Mouse (Mus musculus): ENCODE results near the gene Kmt2a. TPM values are rescaled to one million over a fixed set of nuclear protein-coding genes. Genes with fewer than 3 reads are reported as not detected.
A peak's percentile ranks its signal among the peaks of the same experiment; 100 is the strongest.

Gene Kmt2a
- total RNA-seq, 2 experiments from 2014 or later: 44.2 to 54.4 TPM

DNA sequence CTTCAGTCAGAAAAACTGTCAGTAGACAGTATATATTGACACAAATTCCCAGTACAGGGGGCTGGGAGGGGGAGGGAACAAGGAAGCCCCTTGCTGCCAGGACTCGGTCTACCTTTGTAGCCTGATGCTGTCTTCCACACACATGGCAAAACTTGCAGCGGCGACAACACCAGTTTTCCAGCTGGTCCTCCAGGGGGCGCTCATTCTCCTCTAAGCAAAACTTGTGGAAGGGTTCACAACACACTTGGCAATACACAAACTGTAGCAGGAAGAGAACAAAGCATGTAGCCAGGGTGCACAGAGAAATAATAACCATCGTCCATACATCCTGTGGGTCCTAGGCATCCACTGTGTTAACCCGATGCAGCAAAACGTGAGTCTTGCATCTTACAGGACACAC is 44.7 kb downstream of the Kmt2a start:
- peak; percentile 72 to 76 for DNase-seq (ENCODE audit: low spot score in 2 of 2)
- intact Hi-C loops (cut with DNase I): loop anchor here (5.0 kb wide), 1 partner anchor 46 kb away; the partner anchor contains the start of gene Kmt2a

DNA sequence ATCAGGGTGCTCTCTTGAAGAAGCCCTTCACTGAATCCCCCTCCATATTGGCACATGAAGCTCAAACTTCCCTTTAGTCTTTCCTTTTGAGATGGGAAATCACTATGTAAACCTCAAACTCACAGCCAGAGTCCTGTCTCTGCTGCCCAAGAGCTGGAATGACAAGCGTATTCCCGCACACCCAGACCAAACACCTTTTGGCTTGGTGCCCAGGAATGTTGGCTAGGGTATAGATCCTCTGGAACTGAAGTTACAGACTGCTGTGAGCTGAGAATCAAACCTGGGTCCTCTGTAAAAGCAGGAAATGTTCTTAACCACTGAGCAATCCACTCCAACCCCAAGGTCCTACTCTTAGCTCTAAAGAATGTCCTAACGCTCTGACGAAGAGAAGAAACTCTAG is 48.7 kb downstream of the Kmt2a start:
- intact Hi-C loops (cut with DNase I): no loop called here
- no peak for DNase-seq (ENCODE audit: low spot score in 2 of 2)

- intact Hi-C loops (cut with DNase I): no loop called here
These were observed 50.6 kb downstream of the Kmt2a start for GRCm38 (mm10) chr9:44830506-44830905.

GRCm38 (mm10) chr9:44828944-44829343 is 52.2 kb downstream of the Kmt2a start:
- DNase-seq (ENCODE audit: low spot score in 2 of 2): no peak
- intact Hi-C loops (cut with DNase I): no loop called here

More at GRCm38 (mm10) chr9:44830506-44830905, 50.6 kb downstream of the Kmt2a start:
- DNase-seq (ENCODE audit: low spot score in 2 of 2): no peak

- DNase-seq (ENCODE audit: low spot score in 2 of 2): no peak
- intact Hi-C loops (cut with DNase I): no loop called here
These were observed 54.4 kb downstream of the Kmt2a start for GRCm38 (mm10) chr9:44826660-44827059.

DNA sequence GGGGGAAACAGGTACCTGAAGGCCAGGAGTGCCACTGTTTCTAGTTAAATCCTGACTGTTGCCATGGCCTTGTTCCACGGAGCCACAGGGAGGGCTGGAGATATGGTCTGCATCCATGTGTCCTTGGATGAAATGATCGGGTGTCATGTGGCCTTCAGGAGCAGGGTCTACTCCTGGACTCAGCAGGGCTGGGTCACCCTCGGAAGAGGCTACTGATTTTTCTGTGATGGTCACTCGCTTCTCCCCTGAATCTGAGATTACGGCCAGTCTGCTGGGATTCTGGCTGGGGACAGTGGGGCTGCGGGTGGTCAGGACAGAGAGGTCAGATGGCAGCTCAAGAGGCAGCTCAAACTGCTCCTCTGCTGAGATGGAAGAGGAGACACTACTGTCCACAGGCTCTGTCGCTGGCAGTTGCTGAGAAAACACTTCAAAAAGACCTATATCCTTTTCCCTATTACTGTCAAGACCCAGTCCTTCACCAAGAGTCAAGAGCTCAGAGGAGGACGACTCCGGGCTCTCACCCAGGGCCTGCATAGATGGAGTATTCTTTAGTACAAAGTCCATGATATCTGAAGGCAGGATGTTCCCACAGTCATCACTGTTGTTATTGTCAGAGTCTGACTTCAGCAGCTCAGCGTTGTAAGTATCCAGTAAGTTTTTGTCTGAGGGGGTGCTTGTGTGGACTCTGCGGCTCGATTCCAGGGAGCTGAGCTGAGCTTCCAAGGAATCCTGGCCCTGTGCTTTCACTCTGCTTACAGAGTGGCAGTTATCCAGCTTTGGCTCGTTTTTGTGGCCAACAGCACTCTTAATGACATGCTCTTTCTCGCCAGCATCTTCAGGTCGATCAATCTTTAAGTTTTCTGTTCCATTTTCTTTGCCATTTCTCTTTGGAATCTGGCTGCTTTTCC is 60.9 kb downstream of the Kmt2a start:
- DNase-seq (ENCODE audit: low spot score in 2 of 2): no peak
- intact Hi-C loops (cut with DNase I): loop anchor here (5.0 kb wide), 1 partner anchor 117 kb away; no protein-coding TSS in a partner anchor

GRCm38 (mm10) chr9:44817522-44817921 is 63.6 kb downstream of the Kmt2a start:
- DNase-seq (ENCODE audit: low spot score in 2 of 2): no peak
- intact Hi-C loops (cut with DNase I): loop anchor here (5.0 kb wide), 1 partner anchor 120 kb away; no protein-coding TSS in a partner anchor

DNA sequence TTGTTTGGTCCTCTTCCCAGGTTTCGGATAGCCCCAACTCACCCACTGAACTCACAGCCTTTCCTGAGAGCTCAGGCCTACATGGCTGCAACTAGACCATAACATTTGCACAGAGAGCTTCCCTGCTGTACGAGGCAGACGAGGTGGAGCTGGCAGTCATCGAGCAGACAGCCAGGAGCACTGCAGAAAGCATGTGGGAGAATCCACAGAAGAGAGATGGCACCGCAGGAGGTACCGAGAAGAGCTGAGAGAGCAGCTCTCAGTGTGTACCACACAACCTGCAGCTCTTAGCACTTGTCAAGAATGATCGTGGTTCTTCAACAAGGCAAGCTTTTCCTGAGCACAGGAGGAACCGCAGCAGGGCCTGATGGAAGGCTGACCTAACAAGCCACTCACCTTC is 66.9 kb downstream of the Kmt2a start:
- DNase-seq (ENCODE audit: low spot score in 2 of 2): no peak
- intact Hi-C loops (cut with DNase I): no loop called here

DNA sequence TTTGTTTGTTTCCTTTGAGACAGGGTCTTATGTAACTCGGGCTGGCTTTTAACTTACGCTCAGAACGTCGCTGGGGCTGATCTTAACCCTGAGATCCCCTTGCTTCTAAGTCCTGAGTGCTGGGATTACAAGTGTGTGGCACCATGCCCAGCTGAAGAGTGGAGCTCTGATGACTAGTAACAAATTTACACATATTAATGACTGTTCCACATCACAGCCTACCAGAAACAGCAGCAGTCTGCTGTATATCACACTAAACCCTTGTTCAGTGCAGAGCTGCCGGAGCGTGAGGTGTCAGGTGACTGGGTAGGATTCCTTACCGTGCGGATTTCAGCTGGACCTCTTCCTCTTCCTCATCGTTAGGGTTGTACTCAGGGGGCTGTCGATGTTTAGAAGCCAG is 70.8 kb downstream of the Kmt2a start:
- DNase-seq (ENCODE audit: low spot score in 2 of 2): no peak
- intact Hi-C loops (cut with DNase I): no loop called here

DNA sequence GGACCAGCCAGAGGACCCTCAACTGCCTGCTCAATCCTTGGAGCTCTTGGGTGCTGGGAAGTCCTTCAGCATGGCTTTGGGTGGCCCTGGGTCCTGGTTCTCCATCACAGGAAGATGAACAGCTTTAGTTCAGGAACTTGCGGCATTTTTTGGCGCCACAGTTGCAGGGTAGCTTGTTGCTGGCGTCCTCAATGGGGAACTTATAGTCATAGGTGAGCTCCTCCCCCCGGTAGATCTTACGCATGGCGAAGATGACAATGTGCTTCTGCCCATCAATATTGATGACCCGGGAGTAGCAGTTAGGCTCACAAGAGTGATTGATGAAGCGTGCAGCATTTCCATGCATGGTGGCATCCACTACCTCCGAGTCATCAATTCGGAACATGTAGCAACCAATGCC is 73.3 kb downstream of the Kmt2a start:
- no peak for DNase-seq (ENCODE audit: low spot score in 2 of 2)
- intact Hi-C loops (cut with DNase I): no loop called here

DNA sequence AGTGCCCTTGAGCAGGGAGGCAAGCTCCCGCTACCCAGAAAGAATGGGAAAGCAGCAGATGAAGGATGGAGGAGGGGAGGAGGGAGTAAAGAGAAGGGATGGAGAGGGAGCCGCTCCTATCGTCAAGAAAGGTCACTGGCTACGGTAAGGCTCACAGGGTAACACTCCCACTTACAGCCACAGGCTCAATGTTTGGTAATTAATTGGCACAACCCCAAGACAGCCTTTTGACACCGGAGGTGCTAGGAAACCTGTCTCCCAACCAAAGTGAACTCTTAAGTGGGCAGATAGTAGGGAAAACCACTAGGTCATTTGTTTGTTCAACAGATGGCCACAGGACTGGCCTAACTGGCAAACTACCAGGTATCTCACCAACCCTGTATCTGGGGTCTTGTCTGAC is 74.0 kb downstream of the Kmt2a start:
- intact Hi-C loops (cut with DNase I): no loop called here
- DNase-seq (ENCODE audit: low spot score in 2 of 2): no peak

GRCm38 (mm10) chr9:44805536-44805935 is 75.6 kb downstream of the Kmt2a start:
- intact Hi-C loops (cut with DNase I): no loop called here

DNA sequence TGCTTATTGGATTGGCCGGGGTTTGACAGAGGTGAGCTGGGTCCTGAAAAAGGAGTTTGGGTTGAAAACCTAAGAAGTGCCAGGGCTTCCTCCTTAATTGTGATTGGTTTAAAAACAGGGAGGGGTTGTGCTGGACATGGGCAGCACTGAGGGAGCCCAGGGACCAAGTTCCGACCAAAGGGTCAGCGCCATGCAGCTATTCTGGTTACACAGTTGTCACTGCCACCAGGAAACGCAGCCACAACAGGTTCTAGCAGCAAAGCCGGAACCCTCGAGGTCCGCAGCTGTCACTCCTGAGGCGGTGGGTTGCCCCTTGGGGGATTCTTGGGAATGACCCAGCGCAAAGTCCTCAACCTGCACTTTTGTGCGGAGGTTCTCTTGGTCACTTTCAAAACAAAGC is 76.4 kb downstream of the Kmt2a start:
- no peak for DNase-seq (ENCODE audit: low spot score in 2 of 2)
- intact Hi-C loops (cut with DNase I): no loop called here

More at GRCm38 (mm10) chr9:44805536-44805935, 75.6 kb downstream of the Kmt2a start:
- DNase-seq (ENCODE audit: low spot score in 2 of 2): no peak

DNA sequence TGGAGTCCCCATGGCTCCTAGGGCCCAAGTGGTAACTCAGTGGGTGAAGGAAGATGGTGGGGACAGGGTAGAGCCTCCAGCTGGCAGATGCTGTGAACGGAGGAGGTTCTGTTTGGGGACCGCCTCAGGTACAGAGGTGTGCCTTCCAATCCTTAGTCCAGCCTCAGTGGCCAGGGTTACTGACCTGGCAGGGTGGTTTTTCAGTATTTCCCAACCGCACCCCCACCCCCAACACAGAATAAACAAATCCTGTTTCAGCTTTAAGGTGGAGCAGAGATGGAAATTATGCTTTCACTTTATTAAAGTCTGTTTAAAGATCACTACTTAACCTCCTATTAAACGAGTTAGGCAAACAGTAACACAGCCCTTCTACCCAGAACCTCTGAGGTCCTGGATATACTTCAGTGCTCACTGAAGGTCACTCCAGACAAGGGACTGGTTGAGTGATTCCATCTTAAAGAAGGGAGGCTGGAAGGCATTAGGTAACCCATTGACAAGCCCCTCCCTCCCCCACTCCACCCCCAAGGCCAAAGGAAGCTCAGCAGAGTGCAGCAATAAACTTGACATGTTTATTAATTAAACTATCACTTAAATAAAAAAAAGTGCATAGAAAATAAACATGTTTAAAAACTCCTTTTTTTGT is 78.2 kb downstream of the Kmt2a start, which contains the start of gene Ttc36:
Gene Ttc36, minus strand, starts transcription at position 265 of the 643 bp plus-strand sequence.
- DNase-seq (ENCODE audit: low spot score in 2 of 2): no peak
- intact Hi-C loops (cut with DNase I): no loop called here

DNA sequence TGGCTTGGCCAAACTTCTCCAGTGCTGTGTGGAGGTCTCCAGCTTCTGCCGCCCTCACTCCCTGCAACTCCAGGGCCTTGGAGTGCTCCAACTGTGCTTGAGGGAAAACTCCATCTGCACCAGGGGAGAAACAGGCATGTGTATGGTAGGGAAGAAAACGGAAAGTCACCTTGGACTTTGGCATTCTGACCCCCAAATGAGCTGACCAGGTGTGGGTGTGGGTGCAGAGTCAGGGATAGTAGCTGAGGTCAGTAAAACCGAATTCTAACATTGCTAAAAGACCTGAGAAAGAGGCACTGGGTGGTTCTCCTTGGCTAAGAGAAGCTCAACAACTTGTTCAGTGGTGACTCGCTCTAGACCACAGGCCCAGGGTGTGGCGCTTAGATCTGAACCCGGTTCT is 79.4 kb downstream of the Kmt2a start:
- DNase-seq (ENCODE audit: low spot score in 2 of 2): no peak
- intact Hi-C loops (cut with DNase I): no loop called here

DNA sequence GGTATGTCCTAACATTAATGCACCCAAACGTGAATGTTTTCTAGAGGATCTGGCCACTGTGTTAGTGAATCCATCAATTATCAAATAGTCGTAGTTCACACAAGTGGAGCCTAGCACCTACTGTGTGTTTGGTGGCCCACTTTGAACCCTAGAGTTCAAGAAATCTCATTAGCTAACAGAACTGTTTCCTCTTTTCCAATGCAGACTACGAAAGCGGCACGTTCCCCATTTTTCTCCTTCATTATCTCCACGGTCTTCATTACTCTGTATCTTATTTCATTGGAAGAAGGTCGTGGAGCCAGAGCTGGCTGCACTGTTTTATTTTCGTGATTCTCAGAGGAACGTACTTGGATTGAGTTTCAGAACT is 81.2 kb downstream of the Kmt2a start:
- intact Hi-C loops (cut with DNase I): no loop called here
- DNase-seq (ENCODE audit: low spot score in 2 of 2): no peak

DNA sequence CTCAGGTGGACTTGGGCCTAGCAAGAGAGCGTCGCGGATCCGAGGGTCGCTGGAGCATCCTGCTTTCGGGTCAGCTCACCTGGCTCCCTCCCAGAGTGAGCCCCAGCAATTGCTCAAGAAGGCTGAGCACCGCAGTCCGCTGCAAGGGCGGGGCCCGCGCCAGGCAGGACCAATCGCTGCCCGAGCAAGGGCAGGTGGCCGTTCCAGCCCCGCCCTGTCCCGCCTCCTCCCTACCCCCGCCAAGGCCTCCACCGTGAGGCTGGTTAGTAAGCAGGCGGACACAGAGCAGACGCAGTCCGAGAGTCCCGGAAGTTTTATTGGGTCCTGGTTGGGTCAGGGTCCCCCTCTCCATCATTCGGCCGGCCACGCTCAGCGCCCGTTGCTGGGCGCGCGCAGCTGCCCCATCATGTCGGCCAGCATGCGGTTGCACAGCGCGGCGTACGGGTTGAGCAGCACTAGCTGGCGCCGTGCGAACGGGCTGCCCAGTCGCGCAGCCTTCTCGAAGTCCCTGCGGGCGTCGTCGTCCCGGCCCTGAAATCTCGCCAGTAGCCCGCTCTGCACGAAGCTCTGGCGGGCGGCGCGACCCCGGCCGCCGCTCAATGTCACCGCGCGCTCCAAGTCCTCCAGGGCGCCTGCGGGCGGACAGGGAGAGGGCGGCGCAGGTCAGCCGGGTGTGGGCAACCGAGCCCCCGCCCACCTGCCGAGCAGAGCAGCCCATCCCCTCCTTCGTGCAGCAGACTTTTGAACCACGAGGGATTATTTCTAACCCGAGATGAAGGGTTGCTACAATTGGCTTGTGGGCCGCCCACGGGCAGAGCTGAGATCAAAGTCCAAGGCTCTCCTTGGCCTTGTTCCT is 81.8 kb downstream of the Kmt2a start, which contains the start of gene Tmem25:
Gene Tmem25, minus strand, starts transcription at position 206 of the 856 bp plus-strand sequence.
- intact Hi-C loops (cut with DNase I): no loop called here
- DNase-seq (ENCODE audit: low spot score in 2 of 2): peak; percentile 88 to 89

GRCm38 (mm10) chr9:44798298-44798697 is 82.8 kb downstream of the Kmt2a start:
- DNase-seq (ENCODE audit: low spot score in 2 of 2): no peak
- intact Hi-C loops (cut with DNase I): no loop called here

- DNase-seq (ENCODE audit: low spot score in 2 of 2): no peak
- intact Hi-C loops (cut with DNase I): no loop called here
These were observed 88.3 kb downstream of the Kmt2a start for GRCm38 (mm10) chr9:44792842-44793241.

Data from left cerebral cortex, postnatal 14 days (tissue).